Mouse (Mus musculus) heart, embryonic 16.5 days (tissue): ENCODE results near the gene Alox12b. TPM values are rescaled to one million over a fixed set of nuclear protein-coding genes. Genes with fewer than 3 reads are reported as not detected.

Source experiments
- ATAC-seq: fragments of 200-750 bp; cut with Nextera tagmentation; replicated peaks from 2 replicates; pipeline ENCODE4 v1.8.0; 2017; ENCODE audit warnings: moderate number of reproducible peaks; ENCODE audit not compliant: insufficient read depth, low FRiP score; ENCODE audit errors: extremely low read depth
- H3K27ac ChIP-seq: fragments of 300-500 bp; sonication (generic); 2 replicates; pipeline ENCODE4 v1.5.1; 2014; ENCODE audit warnings: mild to moderate bottlenecking, low read length, control low read depth, moderate library complexity
- H3K27me3 ChIP-seq: fragments of 300-500 bp; sonication (generic); 2 replicates; pipeline ENCODE4 v1.6.1; 2014; ENCODE audit warnings: low read length, mixed read lengths; ENCODE audit not compliant: control insufficient read depth, insufficient read depth
- H3K36me3 ChIP-seq: fragments of 300-500 bp; sonication (generic); 2 replicates; pipeline ENCODE4 v1.6.1; 2014; ENCODE audit not compliant: control insufficient read depth, insufficient read depth
- H3K4me1 ChIP-seq: fragments of 300-500 bp; sonication (generic); 2 replicates; pipeline ENCODE4 v1.6.1; 2014; ENCODE audit warnings: low read length, mixed read lengths; ENCODE audit not compliant: control insufficient read depth, insufficient read depth
- H3K4me2 ChIP-seq: fragments of 300-500 bp; sonication (generic); 2 replicates; pipeline ENCODE4 v1.6.1; 2014; ENCODE audit warnings: low read depth, mild to moderate bottlenecking, control low read depth, low read length
- H3K4me3 ChIP-seq: fragments of 300-500 bp; sonication (generic); 2 replicates; pipeline ENCODE4 v1.5.1; 2014; ENCODE audit warnings: mild to moderate bottlenecking, control low read depth, low read length
- H3K9ac ChIP-seq: fragments of 300-500 bp; sonication (generic); 2 replicates; pipeline ENCODE4 v1.6.1; 2014; ENCODE audit warnings: low read length, control low read depth
- H3K9me3 ChIP-seq: fragments of 300-500 bp; sonication (generic); replicated peaks from 2 replicates; pipeline ENCODE4 v1.6.1; 2016; ENCODE audit warnings: low read length; ENCODE audit not compliant: control insufficient read depth
- WGBS: fragments of 180-500 bp; shearing (Covaris S2); extraction: QIAGEN DNeasy Blood & Tissue Kit; methylation state at CpG from one replicate; pipeline ENCODE4 v1.1.7; 2014; 5-methylcytosine and 5-hydroxymethylcytosine counted together
- polyA plus RNA-seq: library from polyadenylated mRNA; unstranded; fragments of >200 nt; fragmentation: Nextera tagmentation; extraction: Ambion mirVana; gene quantifications from 2 replicates; pipeline ENCODE4 v1.2.1, GENCODE M21; 2015

Alox12b gene
- polyA plus RNA-seq, 1 experiment from 2014 or later, result not detected

DNA sequence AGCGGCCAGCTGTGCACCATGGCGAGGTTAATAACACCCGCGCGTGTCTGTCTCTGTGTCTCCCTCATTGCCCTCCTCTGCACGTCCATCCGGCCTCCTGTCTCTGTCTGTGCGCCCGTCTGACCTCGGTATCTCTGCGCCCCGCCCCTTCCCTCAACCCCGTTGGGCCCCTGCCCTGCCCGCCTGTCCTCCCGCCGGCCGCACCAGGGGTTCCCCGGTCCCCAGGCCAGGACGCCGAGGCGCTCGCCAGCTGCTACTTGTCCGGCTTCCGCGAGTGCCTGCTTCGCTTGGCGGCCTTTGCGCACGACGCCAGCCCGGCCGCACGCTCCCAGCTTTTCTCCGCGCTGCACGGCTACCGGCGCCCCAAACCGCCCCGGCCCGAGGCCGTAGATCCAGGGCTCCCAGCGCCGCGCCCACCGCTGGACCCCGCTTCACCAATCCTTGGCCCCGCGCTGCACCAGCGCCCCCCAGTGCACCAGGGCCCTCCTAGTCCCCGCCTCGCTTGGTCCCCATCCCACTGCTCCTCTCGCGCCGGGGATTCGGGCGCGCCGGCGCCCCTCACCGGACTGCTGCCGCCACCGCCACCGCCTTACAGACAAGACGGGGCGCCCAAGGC lies 34.3 kb upstream of the Alox12b start, which contains the start of gene 9130213A22Rik:
Gene 9130213A22Rik, minus strand, starts transcription at position 254 of the 616 bp plus-strand sequence.
- H3K9ac ChIP-seq, result peak within 1 kb of the TSS; percentile 81
- under 1% methylated on average over 62 of the region's 66 CpGs for whole genome bisulfite sequencing
- H3K4me2 ChIP-seq, result peak within 1 kb of the TSS; percentile 83
- peak within 1 kb of the TSS; percentile 93 for H3K27ac ChIP-seq
- peak; percentile 77 for ATAC-seq
- peak within 1 kb of the TSS; percentile 72 for H3K4me3 ChIP-seq
- H3K9me3 ChIP-seq, result no peaks in the 10 kb centered on the region
- no peaks in the 10 kb centered on the region for H3K27me3 ChIP-seq
- no peaks in the 10 kb centered on the region for H3K36me3 ChIP-seq
- H3K4me1 ChIP-seq, result peaks cover 36% of the 10 kb centered on the region

DNA sequence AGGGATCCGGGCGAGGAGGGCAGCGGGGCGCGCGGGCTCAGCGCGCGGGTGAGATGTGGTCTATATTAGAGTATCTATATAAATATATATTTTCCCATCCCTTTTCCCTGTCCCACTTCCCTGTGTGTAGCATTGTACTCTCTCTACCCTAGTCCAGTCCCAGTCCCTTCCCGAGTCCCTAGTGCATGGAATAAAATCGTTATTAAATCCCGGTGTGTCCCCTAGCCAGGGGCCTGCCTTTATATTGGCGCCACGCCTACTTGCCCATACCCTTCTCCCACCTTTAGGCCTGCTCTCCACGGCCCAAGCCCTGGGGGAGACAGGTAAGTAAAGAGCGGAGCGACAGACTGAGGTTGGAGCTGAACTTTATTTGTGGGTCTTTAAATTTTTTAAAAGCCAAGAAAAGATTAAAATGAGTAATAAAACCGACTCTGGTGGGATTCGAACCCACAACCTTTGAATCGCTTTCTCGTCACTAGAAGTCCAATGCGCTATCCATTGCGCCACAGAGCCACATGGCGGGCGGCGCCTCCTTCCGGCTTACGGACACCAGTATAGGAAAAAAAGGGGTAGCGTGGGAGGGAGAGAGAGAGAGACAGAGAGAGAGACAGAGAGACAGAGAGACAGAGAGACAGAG lies 33.6 kb upstream of the Alox12b start:
- peak; percentile 0; the same call in 1 of the 2 replicates for ATAC-seq
- H3K4me1 ChIP-seq, result peaks cover 35% of the 10 kb centered on the region

DNA sequence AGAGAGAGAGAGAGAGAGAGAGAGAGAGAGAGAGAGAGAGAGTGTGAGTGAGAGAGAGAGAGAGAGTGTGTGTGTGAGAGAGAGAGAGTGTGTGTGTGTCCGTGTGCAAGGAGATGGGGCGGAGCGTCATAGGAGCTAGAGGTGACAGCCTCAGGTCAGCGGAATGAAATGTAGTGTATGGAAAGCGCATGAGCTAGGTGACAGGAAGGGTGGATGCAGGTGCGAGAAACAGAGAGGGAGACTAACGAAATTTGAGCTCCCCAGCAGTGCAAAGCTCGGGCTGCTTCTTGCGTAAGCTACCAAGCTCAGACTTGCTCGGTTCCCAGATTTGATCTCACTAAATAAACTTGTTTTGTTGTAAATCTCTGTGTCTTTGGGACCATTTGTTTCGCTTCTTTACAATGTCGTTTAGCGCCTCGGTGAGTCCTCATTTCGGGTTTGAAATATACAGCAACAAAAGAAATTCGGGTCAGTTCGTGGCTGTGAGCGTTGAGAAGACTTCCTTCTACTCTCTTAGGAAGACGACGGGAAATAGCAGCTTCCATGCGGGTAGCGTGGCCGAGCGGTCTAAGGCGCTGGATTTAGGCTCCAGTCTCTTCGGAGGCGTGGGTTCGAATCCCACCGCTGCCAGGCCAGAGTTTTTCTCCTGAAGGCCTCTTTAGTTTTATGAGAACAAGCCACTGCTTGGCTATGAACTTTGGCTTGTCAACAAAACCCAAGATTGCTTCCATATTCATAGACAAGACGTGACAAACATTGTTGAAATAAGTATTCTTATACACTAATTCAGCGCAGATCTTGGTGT lies 32.9 kb upstream of the Alox12b start:
- Histone ChIP-seq H3K27ac (peak overlapping the region; percentile 93), H3K9ac (peak overlapping the region; percentile 78), H3K27me3 (no peaks in the 10 kb centered on the region), H3K4me1 (peaks cover 34% of the 10 kb centered on the region), H3K36me3 (no peaks in the 10 kb centered on the region), H3K4me2 (peak overlapping the region; percentile 83), H3K9me3 (no peaks in the 10 kb centered on the region), H3K4me3 (peak overlapping the region; percentile 72)
- WGBS, result under 1% methylated on average over 31 of the region's 31 CpGs
- ATAC-seq, result peak; percentile 47

More for the DNA sequence above, 33.6 kb upstream of the Alox12b start:
- under 1% methylated on average over 29 of the region's 29 CpGs for WGBS
- H3K4me3 ChIP-seq, result peak overlapping the region; percentile 72
- peak overlapping the region; percentile 83 for H3K4me2 ChIP-seq
- no peaks in the 10 kb centered on the region for H3K36me3 ChIP-seq
- peak overlapping the region; percentile 93 for H3K27ac ChIP-seq
- H3K9me3 ChIP-seq, result no peaks in the 10 kb centered on the region
- H3K9ac ChIP-seq, result peak overlapping the region; percentile 81
- no peaks in the 10 kb centered on the region for H3K27me3 ChIP-seq

DNA sequence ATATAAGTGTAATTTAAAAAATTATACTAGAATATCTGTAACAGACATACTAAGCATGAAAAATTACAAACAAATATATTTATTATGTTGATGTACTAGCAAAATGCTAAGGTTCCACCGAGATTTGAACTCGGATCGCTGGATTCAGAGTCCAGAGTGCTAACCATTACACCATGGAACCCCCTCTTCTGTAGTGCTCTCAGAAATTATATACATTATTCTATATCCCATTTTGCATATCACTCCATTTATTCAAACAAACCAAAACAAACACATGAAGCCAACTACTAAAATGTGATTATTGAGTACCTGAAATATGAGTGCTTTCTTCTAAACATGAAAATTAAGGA lies 32.3 kb upstream of the Alox12b start:
- H3K4me2 ChIP-seq, result peak overlapping the region; percentile 83
- WGBS, result under 1% methylated on average over 3 of the region's 3 CpGs

DNA sequence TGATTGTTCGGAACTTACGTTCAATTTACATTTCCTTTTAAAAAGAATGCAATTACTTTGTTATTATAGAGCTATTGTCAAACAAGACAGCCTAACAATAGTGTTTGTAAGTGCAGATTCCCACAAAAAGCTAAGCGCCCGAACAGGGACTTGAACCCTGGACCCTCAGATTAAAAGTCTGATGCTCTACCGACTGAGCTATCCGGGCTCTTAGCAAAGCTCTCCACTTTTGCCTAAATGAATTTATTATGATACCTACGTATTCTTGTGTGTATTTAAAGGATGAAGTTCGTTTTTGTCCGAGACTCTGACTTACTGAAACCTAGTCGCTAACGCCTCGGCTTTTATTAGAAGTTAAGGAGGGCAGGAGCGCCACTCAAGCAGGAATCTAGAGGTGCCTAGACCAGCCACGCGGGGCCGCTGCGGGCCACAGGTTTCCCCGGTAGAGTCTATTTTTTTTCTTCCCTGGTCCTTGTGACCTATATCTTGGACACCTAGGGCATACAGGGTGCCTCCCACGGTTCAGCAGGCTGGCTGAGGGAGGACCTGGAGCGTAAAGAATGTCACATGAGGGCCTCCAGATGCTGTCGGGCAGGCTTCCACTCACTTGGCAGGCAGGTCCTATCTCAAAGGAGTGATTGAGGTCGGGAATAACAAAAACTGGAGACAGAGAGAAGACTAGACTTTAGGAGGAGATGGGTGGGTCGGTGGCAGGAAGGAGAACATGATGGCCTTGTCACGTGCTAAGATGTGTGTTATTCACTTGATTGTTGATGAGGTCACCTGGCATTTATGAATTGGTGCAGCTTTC lies 31.5 kb upstream of the Alox12b start:
- Histone ChIP-seq H3K4me3 (peak overlapping the region; percentile 71), H3K36me3 (no peaks in the 10 kb centered on the region), H3K4me2 (peak overlapping the region; percentile 95), H3K27ac (peak overlapping the region; percentile 87), H3K9ac (peak overlapping the region; percentile 75), H3K9me3 (no peaks in the 10 kb centered on the region), H3K4me1 (peaks cover 23% of the 10 kb centered on the region), H3K27me3 (no peaks in the 10 kb centered on the region)
- under 1% methylated on average over 24 of the region's 24 CpGs for WGBS
- peak; percentile 1; the same call in 1 of the 2 replicates for ATAC-seq

More for the DNA sequence above, 32.3 kb upstream of the Alox12b start:
- Histone ChIP-seq H3K9ac (no peak overlapping the region), H3K4me3 (peak overlapping the region; percentile 72), H3K36me3 (no peaks in the 10 kb centered on the region), H3K27me3 (no peaks in the 10 kb centered on the region), H3K4me1 (peaks cover 29% of the 10 kb centered on the region), H3K27ac (no peak overlapping the region), H3K9me3 (no peaks in the 10 kb centered on the region)
- no peak; the same call in 1 of the 2 replicates for ATAC-seq

DNA sequence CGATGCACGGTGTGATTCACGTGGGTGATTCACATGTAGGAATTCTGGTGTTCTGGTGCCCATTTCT lies 31.1 kb upstream of the Alox12b start, which contains the start of gene Aloxe3:
Gene Aloxe3, plus strand, starts transcription at position 45 of the 67 bp plus-strand sequence.
- Histone ChIP-seq H3K36me3 (no peaks in the 10 kb centered on the region), H3K27me3 (no peaks in the 10 kb centered on the region), H3K9me3 (no peaks in the 10 kb centered on the region), H3K9ac (peak within 1 kb of the TSS; percentile 75), H3K4me3 (peak within 1 kb of the TSS; percentile 71), H3K4me1 (peaks cover 19% of the 10 kb centered on the region), H3K27ac (peak within 1 kb of the TSS; percentile 87), H3K4me2 (peak within 1 kb of the TSS; percentile 95)
- no peak for ATAC-seq
- 3% methylated on average over 3 of the region's 3 CpGs for WGBS

DNA sequence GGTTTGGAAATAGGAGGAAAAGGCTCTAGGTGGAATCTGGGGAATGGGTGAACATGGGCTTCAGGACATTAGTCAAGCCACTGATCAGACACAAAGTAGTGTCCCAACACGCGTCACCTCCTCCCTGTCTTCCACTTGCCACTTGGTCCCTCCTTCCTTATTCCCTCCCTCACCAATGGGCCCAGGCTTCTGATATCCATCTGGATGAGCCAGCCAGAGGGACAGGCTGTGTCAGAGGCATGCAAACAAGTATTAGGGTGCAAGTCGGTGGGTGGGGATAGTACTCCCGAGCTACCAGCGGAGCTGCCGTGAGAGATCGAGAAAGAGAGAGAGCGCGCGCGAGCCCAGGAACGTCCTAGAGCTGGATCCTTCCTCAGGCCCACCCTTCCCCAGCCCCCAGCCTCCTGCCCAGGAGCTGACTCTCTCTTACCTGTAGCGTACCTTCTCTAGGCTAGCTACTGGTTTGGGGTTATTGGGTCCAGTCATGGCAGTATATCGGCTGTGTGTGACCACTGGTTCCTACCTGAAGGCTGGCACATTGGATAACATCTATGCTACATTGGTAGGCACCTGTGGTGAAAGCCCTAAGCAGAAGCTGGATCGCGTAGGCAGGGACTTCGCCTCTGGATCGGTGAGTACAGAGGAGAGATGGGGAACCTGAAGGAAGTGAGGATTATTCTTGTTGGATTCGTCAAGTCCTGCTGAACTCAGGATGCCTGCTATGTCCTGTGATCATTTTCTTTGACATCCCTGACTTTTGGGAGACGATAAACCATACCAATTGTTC lies 30.7 kb upstream of the Alox12b start:
- Histone ChIP-seq H3K4me1 (peaks cover 15% of the 10 kb centered on the region), H3K27ac (no peak overlapping the region; the same call in 1 of the 2 replicates), H3K4me3 (peak overlapping the region; percentile 71), H3K4me2 (peak overlapping the region; percentile 95), H3K9me3 (no peaks in the 10 kb centered on the region), H3K36me3 (no peaks in the 10 kb centered on the region), H3K27me3 (no peaks in the 10 kb centered on the region), H3K9ac (peak overlapping the region; percentile 75)
- ATAC-seq, result no peak
- WGBS, result 19% methylated on average over 20 of the region's 20 CpGs

DNA sequence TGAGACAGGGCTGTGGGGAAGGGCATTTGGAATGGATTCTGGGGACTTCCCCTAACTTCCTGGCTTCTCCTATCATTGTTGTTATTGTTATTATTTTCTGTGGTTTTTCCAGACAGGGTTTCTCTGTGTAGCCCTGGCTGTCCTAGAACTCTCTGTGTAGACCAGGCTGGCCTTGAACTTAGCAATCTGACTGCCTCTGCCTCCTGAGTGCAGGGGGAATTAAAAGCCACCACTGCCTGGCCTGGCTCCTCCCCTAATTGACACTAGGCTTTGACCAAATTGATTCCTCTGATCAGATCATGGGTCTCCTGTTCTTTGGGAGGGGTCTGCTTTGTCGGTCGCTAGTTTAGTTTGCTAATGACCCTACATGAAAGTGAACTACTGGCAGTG lies 30.1 kb upstream of the Alox12b start:
- Histone ChIP-seq H3K9ac (no peak overlapping the region), H3K4me2 (no peak overlapping the region), H3K9me3 (no peaks in the 10 kb centered on the region), H3K4me1 (peaks cover 15% of the 10 kb centered on the region), H3K4me3 (no peak overlapping the region), H3K36me3 (no peaks in the 10 kb centered on the region), H3K27me3 (no peaks in the 10 kb centered on the region), H3K27ac (no peak overlapping the region)
- ATAC-seq, result no peak
- WGBS, result 48% methylated on average over 2 of the region's 2 CpGs
